Mouse (Mus musculus): ENCODE measurements at regions not wholly inside any gene's neighbourhood (a gene's known extent, or its start where the extent isn't known, plus 50 kb on each side); places are given as distances from the start of the nearest gene placed in this dataset.
A peak's percentile ranks its signal among the peaks of the same experiment; 100 is the strongest.

DNA sequence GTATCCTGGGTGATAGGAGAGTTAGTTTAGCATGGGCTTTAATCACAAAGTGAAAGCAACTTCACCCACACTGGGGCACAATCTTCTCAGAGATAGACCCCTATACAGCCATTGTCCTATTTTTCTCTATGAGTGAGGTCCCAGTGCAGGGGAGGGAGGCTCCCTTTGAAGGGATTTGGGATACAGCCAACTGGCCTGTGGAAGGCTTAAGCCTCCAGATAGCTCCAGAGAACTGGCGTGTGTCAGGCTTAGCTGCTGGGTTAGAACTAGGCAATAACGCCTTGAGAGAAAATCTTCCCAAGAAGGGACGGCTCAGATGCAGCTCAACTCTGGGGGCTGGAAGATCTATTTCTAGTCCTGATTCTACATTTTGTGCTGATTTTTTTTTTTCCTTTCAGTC, 397.4 kb upstream of the Zdhhc25 start:
- DNase-seq (ENCODE audit: low spot score), result no peak

DNA sequence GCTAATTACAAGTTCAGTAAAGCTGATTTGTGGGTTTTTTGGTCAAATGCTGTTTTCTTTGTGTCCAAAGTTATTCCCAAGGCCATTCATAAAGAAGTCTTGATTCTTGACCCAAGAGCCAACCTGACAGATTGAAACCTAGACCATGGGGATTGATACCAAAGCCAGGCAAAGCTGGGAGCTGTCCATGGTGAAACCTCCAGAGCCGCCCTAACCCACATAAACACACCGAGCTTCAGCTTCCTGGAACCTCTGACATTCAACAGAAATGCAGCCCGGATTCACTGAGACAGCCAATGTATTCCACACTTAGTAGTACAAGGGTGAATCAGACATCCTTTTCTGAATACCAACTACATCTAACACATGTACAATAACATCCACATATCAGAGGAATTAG, 386.7 kb upstream of the Zdhhc25 start:
- DNase-seq (ENCODE audit: low spot score), result no peak

DNA sequence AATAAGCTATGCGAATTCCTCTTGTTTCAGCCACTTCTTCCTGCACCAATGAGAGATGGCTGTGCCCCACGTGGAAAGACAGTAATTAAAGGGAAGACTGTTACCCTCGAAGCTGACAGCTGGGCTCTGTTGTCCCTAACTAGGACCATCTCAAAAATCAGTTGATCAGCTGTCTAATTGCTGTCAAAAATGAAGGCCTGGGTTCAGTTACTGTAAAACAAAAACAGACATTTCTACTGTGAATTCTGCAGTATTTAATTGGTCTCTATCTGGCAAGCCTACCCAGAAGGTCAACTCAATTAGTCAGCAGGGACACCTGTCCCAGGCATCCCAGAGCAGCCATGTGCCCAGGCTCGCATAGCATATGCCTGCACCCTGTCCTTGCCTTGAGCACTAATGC, 385.8 kb upstream of the Zdhhc25 start:
- no peak for DNase-seq (ENCODE audit: low spot score)

DNA sequence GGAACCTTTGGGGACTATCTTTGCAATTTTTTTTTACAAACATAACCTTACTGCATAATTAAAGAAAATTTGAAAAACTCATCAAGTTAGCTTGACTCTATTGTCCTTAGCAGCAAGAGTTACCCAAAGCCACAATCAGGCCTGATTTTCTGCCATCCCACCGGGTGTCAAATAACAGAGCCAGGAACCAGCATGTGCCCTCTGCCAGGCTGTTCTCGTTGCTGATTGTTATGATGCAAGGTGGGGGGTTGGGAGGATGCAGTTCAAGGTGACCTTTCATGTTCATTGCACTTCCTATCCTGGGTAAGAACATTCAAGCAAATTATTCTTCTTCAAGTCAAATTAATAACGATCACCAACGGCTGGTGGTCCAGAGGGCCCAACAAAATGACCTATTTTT, 370.6 kb upstream of the Zdhhc25 start:
- DNase-seq (ENCODE audit: low spot score), result no peak

DNA sequence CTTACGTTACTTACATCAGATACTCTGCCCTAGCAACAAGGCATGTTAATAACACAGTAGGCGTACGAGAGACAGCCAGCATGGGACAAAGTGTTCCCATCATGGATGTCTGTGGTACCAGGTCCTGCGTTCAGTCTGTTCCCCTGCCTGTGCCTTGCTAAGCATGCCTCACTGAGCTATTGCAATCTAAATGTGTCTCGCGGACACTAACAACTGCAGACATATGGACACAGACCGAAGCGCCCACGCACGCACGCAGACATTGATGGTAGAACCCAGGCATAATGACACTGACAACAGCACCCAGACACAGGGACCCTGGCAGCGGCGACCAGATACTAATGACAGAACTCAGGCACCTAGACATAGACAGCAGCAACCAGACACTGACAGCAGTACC, 355.5 kb upstream of the Zdhhc25 start:
- DNase-seq (ENCODE audit: low spot score), result no peak

DNA sequence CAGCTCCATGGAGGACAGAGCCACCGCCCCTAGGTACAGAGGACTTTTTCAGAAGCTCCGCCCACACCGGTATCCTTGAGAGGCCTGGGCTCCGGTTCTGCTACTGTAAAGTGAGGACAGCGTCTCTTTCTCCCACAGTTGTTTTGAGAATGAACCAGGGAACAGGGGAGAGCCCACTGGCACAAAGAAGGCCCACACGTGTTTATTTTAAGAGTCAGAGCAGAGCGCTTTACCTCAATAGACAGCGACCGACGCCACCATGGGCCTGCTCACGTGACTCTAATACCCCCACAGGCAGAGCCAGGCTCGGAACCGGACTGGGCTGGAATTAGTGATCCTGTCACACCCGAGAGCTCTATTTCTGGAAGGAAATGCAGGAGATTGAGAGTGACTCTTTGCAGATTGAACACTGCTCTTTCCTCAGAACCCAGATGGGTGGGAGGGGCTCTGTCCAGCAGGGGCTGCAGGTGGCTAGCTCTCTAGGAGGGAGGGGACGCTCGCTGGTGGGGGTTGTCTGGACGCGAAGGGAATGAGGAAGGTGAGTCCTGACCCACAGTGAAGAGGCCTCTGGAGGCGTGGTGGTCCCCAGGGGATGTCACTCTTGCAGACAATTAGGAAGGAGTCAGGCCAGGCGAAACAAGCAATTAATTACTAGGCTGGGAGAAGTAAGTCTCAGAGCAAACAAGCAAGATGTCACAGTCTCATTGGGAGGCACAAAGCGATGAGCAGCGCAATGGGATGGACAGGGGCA, 354.4 kb upstream of the Zdhhc25 start:
- no peak for DNase-seq (ENCODE audit: low spot score)

DNA sequence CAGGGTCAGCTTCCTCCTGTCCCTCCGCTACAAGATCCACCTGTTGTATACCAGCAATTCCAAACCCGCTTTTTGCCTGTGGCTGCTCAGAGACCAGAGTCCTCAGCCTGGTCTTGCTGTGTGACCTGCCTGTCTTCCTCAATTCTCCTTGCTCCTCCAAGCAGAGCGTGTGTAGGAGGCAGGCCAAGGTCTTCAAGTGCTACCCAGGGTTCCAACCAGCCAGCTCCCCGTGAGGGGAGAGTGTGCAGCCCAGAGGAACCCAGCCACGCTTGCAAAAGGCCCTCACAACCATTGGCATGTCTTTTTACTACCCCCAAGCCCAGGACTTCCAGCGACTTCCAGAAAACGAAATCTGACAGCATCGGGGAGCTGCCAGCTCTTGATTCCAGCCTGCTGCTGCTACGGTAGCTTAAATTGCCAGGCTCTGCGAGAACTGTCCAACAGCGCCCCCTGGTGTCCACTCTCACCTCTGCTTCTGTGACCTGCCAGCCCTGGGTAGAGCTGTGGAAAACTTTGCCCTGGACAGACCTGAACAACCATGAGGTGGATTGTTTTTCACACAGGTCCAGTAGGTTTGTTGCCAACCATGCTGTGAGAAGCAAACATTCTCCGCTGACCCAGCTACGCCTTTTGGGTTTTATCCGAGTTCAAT, 352.0 kb upstream of the Zdhhc25 start:
- peak; percentile 47 for DNase-seq (ENCODE audit: low spot score)

DNA sequence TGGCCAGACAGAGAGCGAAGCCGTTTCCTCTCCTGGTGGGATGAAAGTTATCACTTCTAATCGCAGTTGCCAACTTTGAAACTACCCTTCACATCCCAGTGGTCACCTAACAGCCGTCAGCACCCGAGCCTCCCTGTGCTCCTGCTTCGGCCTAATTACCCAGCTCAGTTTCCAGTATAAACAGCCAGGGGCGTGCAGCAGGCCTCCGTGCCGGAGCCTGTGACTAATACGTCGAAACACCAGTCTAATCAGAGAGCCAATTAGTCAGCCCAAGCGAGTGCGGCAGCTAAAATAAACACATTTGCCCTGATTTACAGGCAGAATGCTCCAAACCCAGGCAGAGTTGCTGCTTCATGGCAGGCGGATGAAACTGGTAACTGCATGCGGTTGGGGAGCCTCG, 312.1 kb upstream of the Zdhhc25 start:
- no peak for DNase-seq (ENCODE audit: low spot score)

DNA sequence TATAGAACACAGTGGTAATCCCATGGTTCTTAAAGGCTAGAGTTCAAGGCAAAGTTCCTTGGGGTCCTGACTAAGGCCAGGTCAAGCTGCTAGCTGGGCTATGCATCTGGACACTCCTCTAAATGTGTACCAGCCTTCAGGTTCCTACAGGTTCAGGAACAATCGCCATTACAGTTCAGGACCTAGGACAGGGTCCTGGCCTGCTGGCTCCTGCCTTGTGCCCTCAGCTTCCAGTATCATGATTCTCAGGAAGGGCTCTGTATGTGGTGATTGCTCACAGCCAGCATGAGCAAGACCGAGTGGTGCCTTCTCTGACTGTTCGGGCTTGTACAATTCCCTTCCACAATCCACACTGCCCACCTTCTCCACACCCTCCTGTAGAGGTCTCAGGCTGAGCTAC, 311.4 kb upstream of the Zdhhc25 start:
- no peak for DNase-seq (ENCODE audit: low spot score)

DNA sequence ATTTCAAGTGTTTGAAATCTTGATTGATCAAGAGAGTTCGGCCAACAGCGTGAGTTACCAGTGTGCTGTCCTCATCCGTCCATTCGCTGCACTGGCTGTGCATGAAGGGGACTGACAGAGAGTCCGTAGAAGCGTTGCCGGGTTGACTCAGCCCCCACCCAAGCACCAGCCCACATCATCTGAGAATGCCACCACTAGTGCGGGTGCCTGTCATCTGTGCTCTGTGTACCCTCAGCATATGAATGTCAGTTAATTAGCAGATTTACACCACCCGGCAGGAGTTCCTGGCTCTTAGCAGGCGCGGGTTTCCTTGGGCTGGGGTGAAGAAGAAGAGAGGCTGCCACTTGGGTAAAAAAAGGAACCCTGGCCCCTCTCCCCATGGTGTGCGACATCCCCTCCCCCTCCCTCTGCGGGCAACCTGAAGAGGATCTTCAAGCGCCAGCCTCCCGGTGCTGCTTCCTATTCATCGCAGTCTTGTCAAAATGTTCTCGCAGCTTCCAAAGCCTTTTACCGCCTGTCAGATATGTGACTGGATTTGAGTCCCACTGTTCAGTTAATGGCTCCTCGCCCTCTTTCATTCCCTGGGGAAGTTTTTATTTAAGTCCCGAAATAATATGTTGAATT, 309.2 kb upstream of the Zdhhc25 start:
- no peak for DNase-seq (ENCODE audit: low spot score)

DNA sequence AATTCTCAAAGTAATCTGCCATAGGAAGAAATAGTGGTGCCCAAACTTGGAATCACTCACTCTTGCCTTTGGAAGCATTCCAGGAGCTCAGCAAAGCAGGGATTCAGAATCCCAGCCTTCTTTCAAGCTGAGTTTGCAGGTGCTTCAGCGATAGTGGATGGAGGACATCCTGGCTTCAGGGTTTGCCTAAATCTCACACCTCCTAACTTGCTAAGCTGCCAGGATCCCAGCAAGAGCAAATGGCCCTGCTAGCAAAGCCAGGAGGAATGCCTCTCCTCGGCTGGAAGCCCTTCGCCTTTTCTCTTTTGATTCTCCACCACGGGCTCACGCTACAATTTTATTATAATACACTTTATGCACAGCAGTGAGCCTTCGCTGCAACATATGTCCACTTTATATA, 301.0 kb upstream of the Zdhhc25 start:
- no peak for DNase-seq (ENCODE audit: low spot score)

DNA sequence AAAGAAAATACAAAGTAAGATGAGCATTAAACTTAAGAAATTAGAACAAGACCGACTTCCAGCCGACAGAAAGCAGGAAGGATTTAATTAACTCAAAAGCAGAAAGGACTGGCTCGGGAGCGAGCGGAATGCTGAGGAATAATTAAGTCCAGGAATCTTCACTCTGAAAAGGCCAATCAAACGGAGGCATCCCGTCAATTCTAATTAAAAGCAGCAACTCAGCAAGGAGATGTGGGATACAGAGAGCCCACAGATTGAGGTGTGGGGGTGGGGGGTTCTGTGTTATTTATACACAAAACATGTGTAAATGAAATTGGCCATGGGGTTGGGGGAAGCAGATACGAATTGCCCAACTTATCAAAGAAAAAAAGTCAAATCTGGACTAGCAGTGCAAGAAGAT, 288.9 kb upstream of the Zdhhc25 start:
- DNase-seq (ENCODE audit: low spot score), result no peak

DNA sequence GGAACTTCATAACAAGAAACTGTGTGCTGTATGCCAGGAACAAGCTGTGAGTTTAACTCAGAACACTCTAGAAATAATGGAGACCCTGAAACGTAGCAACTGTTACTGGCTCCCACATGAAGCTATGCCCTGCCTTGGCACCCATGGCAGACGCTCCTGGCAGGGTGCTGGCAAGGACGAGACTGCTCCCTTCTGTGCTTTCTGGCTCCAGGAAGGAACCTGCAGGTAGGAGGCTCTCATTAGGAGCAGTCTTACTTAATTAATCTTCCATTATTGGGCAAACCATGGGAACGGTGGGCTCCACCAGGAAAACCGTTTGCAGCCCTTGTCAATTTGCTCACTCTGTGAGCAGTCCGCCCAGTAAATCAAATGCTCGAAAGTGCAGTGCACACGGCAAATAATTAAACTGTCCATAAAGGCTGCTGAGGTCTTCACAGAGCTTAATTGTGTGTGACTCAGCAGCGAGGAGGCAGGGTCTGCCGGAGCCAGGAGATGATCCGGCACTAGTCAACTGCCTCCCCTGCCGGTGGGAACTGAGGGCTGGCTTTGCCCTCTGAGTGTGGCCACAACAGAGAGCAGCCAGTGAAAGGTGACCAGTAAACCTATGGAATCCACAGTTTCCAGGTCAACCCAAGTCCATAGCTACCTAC, 285.2 kb upstream of the Zdhhc25 start:
- DNase-seq (ENCODE audit: low spot score), result no peak

DNA sequence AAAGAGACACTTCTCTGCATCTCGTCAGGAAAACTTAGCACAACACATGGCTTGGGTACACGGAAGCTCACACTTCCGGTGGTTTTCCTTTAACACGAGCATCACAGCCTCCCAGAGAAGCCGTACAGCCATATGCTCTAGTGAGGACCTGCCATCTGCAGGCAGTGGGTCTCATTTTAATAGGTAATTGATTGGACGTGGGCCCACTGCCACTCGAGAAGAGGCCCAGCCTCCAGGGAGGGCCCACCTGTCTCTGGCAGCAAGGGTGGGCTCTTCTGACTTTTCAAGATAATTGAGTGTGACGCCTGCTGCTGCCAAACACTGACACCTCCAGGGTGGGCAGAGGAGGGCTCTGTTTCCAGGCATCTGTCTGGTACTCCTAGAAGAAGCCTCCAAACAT, 282.1 kb upstream of the Zdhhc25 start:
- no peak for DNase-seq (ENCODE audit: low spot score)

DNA sequence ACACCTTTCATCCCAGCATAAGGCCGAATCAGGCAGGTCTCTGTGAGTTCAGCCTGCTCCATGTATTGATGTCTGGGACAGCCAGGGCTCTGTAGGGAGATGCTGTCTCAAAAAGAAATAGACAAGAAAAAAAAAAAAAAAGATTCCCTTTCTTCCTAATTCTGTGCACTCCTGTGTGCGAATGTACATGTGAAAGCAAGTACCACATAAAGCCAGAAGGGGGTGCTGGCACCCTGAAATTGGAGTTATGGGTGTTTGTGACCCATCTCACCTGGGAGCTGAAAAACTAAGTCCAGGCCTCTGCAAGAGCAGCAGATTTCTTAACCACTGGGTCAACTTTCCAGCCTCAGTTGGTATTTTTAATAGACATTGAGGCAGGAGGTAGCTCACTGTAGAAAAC, 280.6 kb upstream of the Zdhhc25 start:
- DNase-seq (ENCODE audit: low spot score), result no peak

DNA sequence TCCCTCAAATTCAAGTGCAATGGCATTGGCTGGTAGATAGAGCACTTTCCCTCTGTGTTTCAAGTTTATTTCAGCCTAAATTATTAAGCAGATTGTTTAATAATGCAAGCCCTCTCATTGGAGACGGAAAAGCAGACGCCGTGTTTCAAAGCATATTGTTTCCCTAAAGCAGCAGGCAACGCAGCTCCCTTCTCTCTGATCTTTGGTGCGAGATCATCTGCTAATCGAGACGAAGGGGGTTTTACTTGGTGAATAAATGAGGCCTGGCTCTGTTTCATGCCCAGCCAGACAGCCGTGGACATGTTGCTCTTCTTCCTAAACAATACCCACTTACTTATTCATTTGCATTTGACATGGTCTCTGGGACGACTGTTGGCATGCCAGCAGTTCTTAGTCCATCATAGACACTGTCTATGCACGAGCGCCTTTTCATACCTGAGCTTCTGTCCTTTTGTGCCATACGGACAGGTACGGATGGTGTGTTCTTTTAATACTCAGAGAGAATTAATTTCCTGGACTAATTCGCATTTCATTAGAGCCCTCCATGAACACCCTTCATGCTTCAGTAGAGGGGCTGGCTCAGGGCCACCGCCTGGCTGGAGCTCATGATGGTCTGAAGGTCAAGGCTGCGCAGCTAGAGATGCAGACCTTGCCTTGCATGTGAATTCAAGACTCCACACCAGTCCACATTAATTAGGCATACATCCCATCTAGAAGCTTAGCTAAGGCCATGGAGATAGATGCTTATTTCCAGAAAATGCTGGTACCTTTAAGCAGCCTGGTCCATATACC, 276.3 kb upstream of the Zdhhc25 start:
- DNase-seq (ENCODE audit: low spot score), result no peak

DNA sequence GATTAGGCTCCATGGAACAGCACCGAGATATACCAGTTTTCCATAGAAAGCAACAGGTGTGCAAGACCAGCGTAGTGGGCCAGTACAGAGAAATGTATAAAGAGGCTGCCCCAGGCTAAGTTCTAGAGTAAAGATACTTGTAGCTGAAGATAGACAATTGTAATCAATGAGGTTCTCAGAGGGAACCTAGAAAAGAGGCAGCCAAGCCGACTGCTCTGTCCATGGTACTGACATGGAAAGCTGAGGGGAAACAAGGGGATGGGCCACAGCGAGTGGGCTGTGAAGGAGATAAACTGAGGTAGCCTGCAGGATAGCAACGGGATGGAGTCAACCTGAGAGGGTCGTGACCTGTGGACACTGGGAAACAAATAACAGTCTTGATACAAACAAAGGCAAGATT, 275.0 kb upstream of the Zdhhc25 start:
- no peak for DNase-seq (ENCODE audit: low spot score)

DNA sequence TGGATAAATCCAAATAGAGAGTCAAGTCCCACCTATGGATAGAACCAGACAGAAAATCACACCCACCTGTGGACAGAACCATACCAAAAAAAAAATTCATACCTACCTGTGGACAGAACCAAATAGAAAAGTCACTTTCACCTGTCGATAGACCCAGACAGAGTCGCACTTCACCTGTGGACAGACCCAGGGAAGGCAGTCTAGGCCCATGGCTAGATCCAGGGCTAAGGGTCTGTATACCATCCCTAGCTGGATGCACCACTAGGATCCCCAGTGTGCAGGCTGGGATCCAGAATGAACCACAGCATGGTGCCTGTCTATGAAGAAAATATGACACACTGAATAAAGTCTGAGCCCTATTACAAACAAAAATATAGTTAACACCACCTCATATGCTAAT, 246.9 kb upstream of the Zdhhc25 start:
- DNase-seq (ENCODE audit: low spot score), result no peak

DNA sequence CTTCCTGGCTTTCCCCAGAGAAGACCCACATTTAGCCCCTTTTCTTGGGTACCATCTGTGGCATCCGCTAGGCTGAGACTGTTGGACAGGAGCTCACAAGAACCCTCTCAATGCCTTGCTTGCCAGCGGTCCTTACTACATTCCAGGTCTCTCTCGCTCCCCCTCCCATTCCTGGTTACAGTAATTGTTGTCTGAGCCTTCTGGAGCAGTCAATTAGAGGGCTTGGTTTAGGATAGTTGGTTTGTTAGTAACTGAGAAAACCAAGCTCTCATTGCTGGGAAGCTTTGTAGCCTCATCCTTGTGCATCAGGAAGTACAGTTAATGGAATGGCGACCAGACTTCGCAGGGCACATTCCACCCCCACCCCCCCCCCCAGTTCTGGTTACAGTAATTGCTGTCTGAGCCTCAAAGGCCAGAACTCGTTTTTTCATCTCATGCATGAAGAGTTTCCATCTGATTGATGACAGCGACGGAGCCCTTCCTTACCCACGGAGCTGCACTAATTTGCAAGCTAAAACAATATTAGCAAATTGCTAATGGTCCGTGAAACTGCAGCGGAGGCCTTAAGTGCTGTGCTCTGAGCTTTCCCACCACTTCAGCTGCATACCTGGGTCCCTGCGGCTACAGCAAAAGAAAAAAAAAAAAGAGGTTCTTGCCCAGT, 239.6 kb upstream of the Zdhhc25 start:
- no peak for DNase-seq (ENCODE audit: low spot score)

DNA sequence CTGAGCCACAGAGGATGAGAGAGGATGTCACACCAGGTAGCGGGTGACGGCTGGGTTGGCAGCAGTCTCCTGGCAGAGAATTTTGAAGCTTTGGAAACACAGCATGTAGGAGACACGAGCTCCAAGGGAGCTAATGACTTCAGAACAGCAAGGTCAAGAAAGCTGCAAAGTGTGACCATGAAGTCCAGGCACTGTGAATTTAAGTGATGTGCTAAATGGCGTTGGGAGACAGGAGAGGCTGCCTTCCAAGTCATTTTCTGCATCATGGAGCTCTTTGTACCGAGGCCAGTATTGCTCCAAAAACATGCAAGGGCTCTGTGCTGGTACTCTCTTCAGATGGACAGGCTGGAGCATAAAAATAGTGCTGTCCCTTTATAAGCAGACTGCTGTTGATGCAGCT, 238.8 kb upstream of the Zdhhc25 start:
- no peak for DNase-seq (ENCODE audit: low spot score)

DNA sequence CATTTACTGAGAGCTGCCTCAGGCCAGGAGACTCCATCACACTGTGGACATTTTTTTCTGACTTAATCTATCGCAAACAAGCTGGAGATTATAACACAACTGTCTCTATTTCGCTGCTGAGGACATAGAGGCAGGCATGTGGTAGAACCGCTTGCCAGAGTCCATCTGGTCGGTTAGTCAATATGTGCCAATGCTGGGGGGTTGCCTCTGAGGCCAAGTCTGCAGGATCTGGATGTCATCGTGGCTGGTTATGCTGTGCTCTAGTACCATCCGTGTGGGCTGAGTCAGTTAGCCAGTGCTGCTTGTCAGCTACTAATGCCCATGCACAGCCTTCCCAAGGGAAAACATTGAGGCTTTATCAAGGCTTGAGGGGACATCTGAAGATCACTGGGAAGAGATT, 237.1 kb upstream of the Zdhhc25 start:
- DNase-seq (ENCODE audit: low spot score), result no peak

DNA sequence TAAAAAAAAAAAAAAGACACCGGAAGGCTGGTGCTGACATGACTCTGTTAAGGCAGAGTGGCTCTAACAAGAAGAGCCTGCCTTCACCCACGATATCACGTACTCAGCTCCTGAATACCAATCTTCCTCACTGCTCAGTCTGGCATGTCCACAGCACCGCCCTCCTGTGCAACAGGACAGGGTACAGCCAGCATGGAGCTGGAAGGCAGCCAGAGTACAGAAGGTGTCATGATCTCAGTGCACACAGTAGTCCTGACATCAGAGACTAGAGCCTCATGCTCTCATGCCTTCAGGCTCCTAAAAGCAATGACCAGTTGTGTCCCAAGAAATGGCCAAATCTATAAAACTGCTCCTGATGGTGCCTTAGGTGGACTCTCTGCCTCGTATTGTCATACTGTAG, 229.7 kb upstream of the Zdhhc25 start:
- DNase-seq (ENCODE audit: low spot score), result no peak

Data from ovary, adult 18-20 months (tissue).